Mouse (Mus musculus) embryonic facial prominence, embryonic 14.5 days (tissue): ENCODE data around the gene Fam107a. TPM values are rescaled to one million over a fixed set of nuclear protein-coding genes. Genes with fewer than 3 reads are reported as not detected.

Source experiments
- ATAC-seq: fragments of 200-750 bp; cut with Nextera tagmentation; 2 replicates; pipeline ENCODE4 v1.8.0; 2017; ENCODE audit warnings: low read depth, moderate number of reproducible peaks, moderate TSS enrichment
- DNase-seq: peaks from one replicate; pipeline ENCODE4 v3.0.0-alpha.2; 2015; ENCODE audit warnings: low spot score
- H3K27ac ChIP-seq: fragments of 300-500 bp; sonication (generic); replicated peaks from 2 replicates; pipeline ENCODE4 v1.5.1; 2014; ENCODE audit warnings: low read depth, mild to moderate bottlenecking, low read length, moderate library complexity
- H3K27me3 ChIP-seq: fragments of 300-500 bp; sonication (generic); replicated peaks from 2 replicates; pipeline ENCODE4 v1.6.1; 2014; ENCODE audit warnings: low read length; ENCODE audit not compliant: control insufficient read depth, insufficient read depth
- H3K36me3 ChIP-seq: fragments of 300-500 bp; sonication (generic); 2 replicates; pipeline ENCODE4 v1.6.1; 2014; ENCODE audit warnings: low read length, mixed read lengths; ENCODE audit not compliant: control insufficient read depth, insufficient read depth
- H3K4me1 ChIP-seq: fragments of 300-500 bp; sonication (generic); 2 replicates; pipeline ENCODE4 v1.6.1; 2014; ENCODE audit warnings: antibody characterized with exemption, low read length; ENCODE audit not compliant: control insufficient read depth, insufficient read depth
- H3K4me2 ChIP-seq: fragments of 300-500 bp; sonication (generic); 2 replicates; pipeline ENCODE4 v1.6.1; 2014; ENCODE audit warnings: low read depth, mild to moderate bottlenecking, low read length, moderate library complexity, mixed read lengths
- H3K4me3 ChIP-seq: fragments of 300-500 bp; sonication (generic); 2 replicates; pipeline ENCODE4 v1.5.1; 2014; ENCODE audit warnings: low read depth, mild to moderate bottlenecking, low read length
- H3K9ac ChIP-seq: fragments of 300-500 bp; sonication (generic); 2 replicates; pipeline ENCODE4 v1.6.1; 2014; ENCODE audit warnings: low read depth, mild to moderate bottlenecking, low read length, moderate library complexity, mixed read lengths
- H3K9me3 ChIP-seq: fragments of 300-500 bp; sonication (generic); 2 replicates; pipeline ENCODE4 v1.6.1; 2016; ENCODE audit warnings: low read length; ENCODE audit not compliant: control insufficient read depth
- WGBS: fragments of 180-500 bp; shearing (Covaris S2); extraction: QIAGEN DNeasy Blood & Tissue Kit; methylation state at CpG from one replicate; pipeline ENCODE4 v1.1.7; 2014; 5-methylcytosine and 5-hydroxymethylcytosine counted together
- polyA plus RNA-seq: library from polyadenylated mRNA; unstranded; fragments of >200 nt; fragmentation: Nextera tagmentation; extraction: Ambion mirVana; gene quantifications from 2 replicates; pipeline ENCODE4 v1.2.1, GENCODE M21; 2014

The Fam107a gene
- polyA plus RNA-seq, 1 experiment from 2014 or later, result 0.85 TPM

GRCm38 (mm10) chr14:8327371-8327770, 9.5 kb upstream of the Fam107a start:
- peak; percentile 38; the same call in 1 of the 2 replicates for ATAC-seq
- peaks cover 10% of the 10 kb centered on the region; the same call in 1 of the 2 replicates for H3K4me1 ChIP-seq
- no peaks in the 10 kb centered on the region for H3K9me3 ChIP-seq
- no peak overlapping the region for H3K9ac ChIP-seq
- no peak overlapping the region for H3K4me3 ChIP-seq
- DNase-seq, result peak; percentile 55
- no peak overlapping the region for H3K4me2 ChIP-seq
- H3K36me3 ChIP-seq, result no peaks in the 10 kb centered on the region
- no peaks in the 10 kb centered on the region for H3K27me3 ChIP-seq
- no peak overlapping the region for H3K27ac ChIP-seq
- WGBS, result 24% methylated on average over 1 of the region's 1 CpGs

- H3K27ac ChIP-seq, result no peak overlapping the region
- H3K9me3 ChIP-seq, result no peaks in the 10 kb centered on the region
- no peak for DNase-seq
Measured at GRCm38 (mm10) chr14:8326961-8327360, 9.1 kb upstream of the Fam107a start.

GRCm38 (mm10) chr14:8325746-8326145, 7.9 kb upstream of the Fam107a start:
- Histone ChIP-seq H3K4me3 (no peak overlapping the region), H3K36me3 (no peaks in the 10 kb centered on the region), H3K9ac (no peak overlapping the region), H3K4me1 (peaks cover 4% of the 10 kb centered on the region; the same call in 1 of the 2 replicates), H3K4me2 (no peak overlapping the region), H3K9me3 (no peaks in the 10 kb centered on the region), H3K27ac (no peak overlapping the region), H3K27me3 (no peaks in the 10 kb centered on the region)
- DNase-seq, result no peak
- 74% methylated on average over 4 of the region's 4 CpGs for WGBS
- ATAC-seq, result no peak

More at GRCm38 (mm10) chr14:8326961-8327360, 9.1 kb upstream of the Fam107a start:
- H3K4me2 ChIP-seq, result no peak overlapping the region
- no peak overlapping the region for H3K9ac ChIP-seq
- no peak overlapping the region for H3K4me3 ChIP-seq
- peaks cover 8% of the 10 kb centered on the region; the same call in 1 of the 2 replicates for H3K4me1 ChIP-seq
- no peaks in the 10 kb centered on the region for H3K36me3 ChIP-seq
- no peaks in the 10 kb centered on the region for H3K27me3 ChIP-seq
- ATAC-seq, result no peak

DNA sequence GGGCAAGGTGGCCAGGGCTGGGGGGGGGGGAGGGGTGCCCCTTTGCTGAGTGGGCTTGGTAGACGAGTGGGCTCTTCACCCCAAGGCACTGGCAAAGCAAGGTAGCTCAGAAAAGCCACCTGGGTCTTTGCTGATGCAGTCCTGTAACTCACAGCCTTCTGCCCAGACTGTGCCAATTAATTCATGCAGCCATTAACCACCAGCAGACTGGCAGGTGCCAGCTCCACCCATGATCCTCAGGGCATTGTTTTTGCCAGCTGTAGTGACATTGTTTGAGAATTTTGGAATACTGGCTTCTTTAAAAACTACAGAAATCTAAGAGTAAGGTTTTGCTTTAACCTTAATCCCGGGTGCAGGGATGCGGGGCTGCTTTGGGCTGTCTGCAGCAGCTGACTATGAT, 2.7 kb upstream of the Fam107a start:
- Histone ChIP-seq H3K27me3 (peaks cover 26% of the 10 kb centered on the region), H3K9me3 (no peaks in the 10 kb centered on the region), H3K36me3 (no peaks in the 10 kb centered on the region), H3K27ac (no peak overlapping the region), H3K9ac (no peak overlapping the region), H3K4me2 (no peak overlapping the region), H3K4me1 (peaks cover 18% of the 10 kb centered on the region), H3K4me3 (no peak overlapping the region)
- ATAC-seq (no peak), DNase-seq (no peak)
- 77% methylated on average over 3 of the region's 3 CpGs for WGBS

GRCm38 (mm10) chr14:8316366-8317193, 1.2 kb downstream of the Fam107a start:
- DNase-seq, result no peak
- Histone ChIP-seq H3K4me2 (peak overlapping the region; percentile 53), H3K4me3 (peak overlapping the region; percentile 27), H3K9ac (peak overlapping the region; percentile 38; the same call in 1 of the 2 replicates), H3K27ac (no peak overlapping the region), H3K9me3 (no peaks in the 10 kb centered on the region), H3K36me3 (no peaks in the 10 kb centered on the region), H3K4me1 (peaks cover 18% of the 10 kb centered on the region), H3K27me3 (peaks cover 30% of the 10 kb centered on the region)
- WGBS, result 3% methylated on average over 23 of the region's 23 CpGs
- peak; percentile 60; the same call in 1 of the 2 replicates for ATAC-seq

DNA sequence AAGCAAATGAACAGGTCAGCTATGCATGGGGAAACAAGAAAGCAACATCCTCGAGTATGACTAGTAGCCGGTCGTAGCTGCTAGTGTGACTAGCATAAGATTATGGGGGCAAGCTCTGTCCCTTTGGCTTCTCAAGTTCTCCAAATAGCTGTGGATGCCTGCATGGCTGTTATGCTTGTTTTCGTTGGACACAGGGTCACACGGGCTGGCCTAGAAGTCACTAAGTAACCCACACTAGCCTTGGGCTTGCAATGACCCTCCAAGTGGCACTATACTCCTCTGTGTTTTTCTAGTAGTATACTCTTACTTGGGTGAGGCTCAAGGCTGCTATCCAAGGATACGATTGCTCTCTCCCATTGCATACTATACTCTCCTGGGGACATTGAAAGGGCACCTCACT, 2.7 kb downstream of the Fam107a start:
- no peak overlapping the region for H3K9ac ChIP-seq
- H3K36me3 ChIP-seq, result no peaks in the 10 kb centered on the region
- H3K27me3 ChIP-seq, result peaks cover 30% of the 10 kb centered on the region
- DNase-seq (no peak), ATAC-seq (no peak)
- WGBS, result 80% methylated on average over 6 of the region's 6 CpGs
- peaks cover 18% of the 10 kb centered on the region for H3K4me1 ChIP-seq
- H3K27ac ChIP-seq, result no peak overlapping the region
- H3K9me3 ChIP-seq, result no peaks in the 10 kb centered on the region
- no peak overlapping the region for H3K4me3 ChIP-seq
- H3K4me2 ChIP-seq, result no peak overlapping the region

DNA sequence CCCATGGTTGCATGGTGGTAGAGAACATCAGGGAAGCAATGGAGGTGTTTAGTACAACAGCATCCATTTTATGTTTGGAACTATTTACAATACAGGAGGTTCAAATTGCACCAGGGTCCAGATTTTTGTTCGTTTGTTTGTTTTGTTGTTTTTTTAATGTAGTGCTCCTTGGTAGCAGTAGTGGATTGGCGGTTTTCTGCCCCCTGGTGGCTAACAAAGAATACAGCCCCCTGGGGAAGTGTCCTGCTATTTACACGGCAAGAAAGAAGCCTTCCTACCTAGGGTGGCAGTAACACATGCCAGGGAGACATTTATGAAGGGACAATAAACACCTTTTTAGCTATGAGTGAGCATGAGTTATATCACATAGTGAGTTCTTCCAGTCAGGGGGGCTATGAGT, 3.3 kb downstream of the Fam107a start:
- no peak overlapping the region for H3K9ac ChIP-seq
- DNase-seq, result no peak
- WGBS, result 36% methylated on average over 3 of the region's 3 CpGs

GRCm38 (mm10) chr14:8313877-8314276, 3.9 kb downstream of the Fam107a start:
- no peaks in the 10 kb centered on the region for H3K36me3 ChIP-seq
- H3K27me3 ChIP-seq, result peaks cover 29% of the 10 kb centered on the region
- H3K4me3 ChIP-seq, result no peak overlapping the region
- ATAC-seq (no peak), DNase-seq (no peak)
- H3K27ac ChIP-seq, result no peak overlapping the region
- no peak overlapping the region for H3K4me2 ChIP-seq
- peaks cover 18% of the 10 kb centered on the region for H3K4me1 ChIP-seq
- H3K9ac ChIP-seq, result no peak overlapping the region
- 41% methylated on average over 5 of the region's 7 CpGs for WGBS
- no peaks in the 10 kb centered on the region for H3K9me3 ChIP-seq

More for the DNA sequence above, 3.3 kb downstream of the Fam107a start:
- no peak overlapping the region for H3K27ac ChIP-seq
- peaks cover 18% of the 10 kb centered on the region for H3K4me1 ChIP-seq
- no peaks in the 10 kb centered on the region for H3K36me3 ChIP-seq
- no peak overlapping the region for H3K4me3 ChIP-seq
- H3K27me3 ChIP-seq, result peaks cover 30% of the 10 kb centered on the region
- H3K4me2 ChIP-seq, result no peak overlapping the region
- no peaks in the 10 kb centered on the region for H3K9me3 ChIP-seq
- no peak for ATAC-seq
